Mouse (Mus musculus) lung, adult 2 months (tissue): ENCODE data around the gene Lce3e. TPM values are rescaled to one million over a fixed set of nuclear protein-coding genes. Genes with fewer than 3 reads are reported as not detected.

Source experiments
- DNase-seq: peaks from one replicate; pipeline ENCODE4 v3.0.0; 2022
- H3K4me1 ChIP-seq: fragments of 200-500 bp; 2 replicates; pipeline ENCODE4 v1.6.1; 2011; ENCODE audit warnings: low read length; ENCODE audit not compliant: control insufficient read depth, insufficient read depth
- H3K4me3 ChIP-seq: fragments of 200-500 bp; replicated peaks from 2 replicates; pipeline ENCODE3; 2011; ENCODE audit warnings: low read depth, mild to moderate bottlenecking, control low read depth, low read length; ENCODE audit errors: extremely low read depth
- CTCF ChIP-seq: fragments of 200-500 bp; IDR thresholded peaks from 2 replicates; pipeline ENCODE4 v1.5.1; 2011; ENCODE audit warnings: mild to moderate bottlenecking, low read length, control low read depth; ENCODE audit not compliant: insufficient read depth
- POLR2A ChIP-seq: fragments of 200-500 bp; IDR thresholded peaks from 2 replicates; pipeline ENCODE4 v1.6.1; 2011; ENCODE audit warnings: low read depth, mild to moderate bottlenecking, control low read depth, low read length, borderline replicate concordance; ENCODE audit errors: extremely low read depth
- WGBS: fragments of 180-500 bp; shearing (Covaris S2); methylation state at CpG from one replicate; pipeline ENCODE4 v1.1.7; 2018; 5-methylcytosine and 5-hydroxymethylcytosine counted together
- polyA plus RNA-seq: library from polyadenylated mRNA; depleted of rRNA; stranded (reverse); fragments of >200 nt; gene quantifications from 2 replicates; pipeline ENCODE4 v1.2.3, GENCODE M21; 2012; rRNA removed

Lce3e gene
- polyA plus RNA-seq, 1 experiment: 169 TPM

GRCm38 (mm10) chr3:93014378-93014801, 47.5 kb downstream of the Lce3e start:
- no peak for DNase-seq
- 1% methylated on average over 24 of the region's 24 CpGs for WGBS
- H3K4me1 ChIP-seq: no peaks in the 10 kb centered on the region
- TF ChIP-seq CTCF (no peak), POLR2A (no peak)
- no peak overlapping the region for H3K4me3 ChIP-seq

GRCm38 (mm10) chr3:93014871-93015270, 48.0 kb downstream of the Lce3e start:
- DNase-seq: no peak
- no peak overlapping the region for H3K4me3 ChIP-seq
- WGBS: 29% methylated on average over 5 of the region's 5 CpGs
- TF ChIP-seq POLR2A (no peak), CTCF (no peak)
- H3K4me1 ChIP-seq: no peaks in the 10 kb centered on the region

DNA sequence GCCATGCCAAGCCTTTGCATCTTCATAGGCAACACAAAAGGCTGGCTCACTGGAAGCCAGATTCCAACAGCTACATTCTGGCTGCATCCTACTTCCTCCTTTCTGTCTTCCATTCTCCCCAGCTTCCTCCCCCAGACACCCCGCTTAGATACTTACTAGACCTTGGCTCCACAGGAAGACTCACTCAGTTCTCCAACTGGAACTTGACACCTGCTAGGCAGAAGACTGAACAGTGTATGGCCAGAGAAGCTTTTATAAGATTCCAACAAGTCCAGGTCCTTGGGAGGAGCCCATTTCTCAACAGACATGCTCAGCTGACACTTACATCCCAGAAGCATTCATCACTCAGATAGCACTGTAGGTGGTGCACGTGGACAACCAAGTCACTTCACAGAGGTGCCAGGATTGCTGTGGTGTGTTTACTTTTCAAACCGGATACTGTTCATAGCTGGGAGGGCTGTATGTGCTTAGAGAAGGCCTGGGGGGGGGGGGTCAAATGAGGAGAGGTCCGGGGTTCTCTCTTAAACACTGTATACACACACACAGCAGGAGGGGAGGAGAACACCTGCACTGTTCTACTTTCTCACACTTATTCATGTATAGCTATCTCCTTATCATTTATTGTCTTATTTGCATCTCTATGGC, 48.7 kb downstream of the Lce3e start, which contains the start of gene Crct1:
Crct1 (minus strand) TSS at position 228 of the 645 bp plus-strand sequence.
- 24% methylated on average over 4 of the region's 4 CpGs for WGBS
- TF ChIP-seq POLR2A (no peak), CTCF (no peak)
- Histone ChIP-seq H3K4me3 (no peak within 1 kb of the TSS), H3K4me1 (no peaks in the 10 kb centered on the region)
- no peak for DNase-seq

Other genes starting within 250 kb of the Lce3e start
- 38.2 TPM in 1 of 2 replicates, not detected in the other for gene Lce1f, start 246.7 kb upstream of the Lce3e start, polyA plus RNA-seq
- gene Gm38119, start 228.0 kb upstream of the Lce3e start, polyA plus RNA-seq: 0.34 TPM in 1 of 2 replicates, not detected in the other
- 23.0 TPM in 1 of 2 replicates, not detected in the other for gene Lce1g, start 214.7 kb upstream of the Lce3e start, polyA plus RNA-seq
- gene Lce1h, start 202.0 kb upstream of the Lce3e start, polyA plus RNA-seq: 17.7 TPM in 1 of 2 replicates, not detected in the other
- gene Lce1i, start 188.2 kb upstream of the Lce3e start, polyA plus RNA-seq: 20.2 TPM in 1 of 2 replicates, not detected in the other
- 17.7 TPM in 1 of 2 replicates, not detected in the other for gene Lce1j, start 176.5 kb upstream of the Lce3e start, polyA plus RNA-seq
- gene Lce1k, start 159.2 kb upstream of the Lce3e start, polyA plus RNA-seq: 22.2 TPM in 1 of 2 replicates, not detected in the other
- gene Kprp, start 139.8 kb upstream of the Lce3e start, polyA plus RNA-seq: 22.9 TPM in 1 of 2 replicates, not detected in the other
- gene Lce1l, start 115.8 kb upstream of the Lce3e start, polyA plus RNA-seq: 20.4 TPM in 1 of 2 replicates, not detected in the other
- 4.0 TPM in 1 of 2 replicates, not detected in the other for gene 2310050C09Rik, start 96.8 kb upstream of the Lce3e start, polyA plus RNA-seq
- 285 TPM in 1 of 2 replicates, not detected in the other for gene Lce3a, start 40.8 kb upstream of the Lce3e start, polyA plus RNA-seq
- gene Lce3b, start 34.1 kb upstream of the Lce3e start, polyA plus RNA-seq: 311 TPM in 1 of 2 replicates, not detected in the other
- gene Lce3c, start 22.6 kb upstream of the Lce3e start, polyA plus RNA-seq: 361 TPM in 1 of 2 replicates, not detected in the other
- gene Lce3d, start 9.7 kb upstream of the Lce3e start, polyA plus RNA-seq: 64.5 TPM in 1 of 2 replicates, not detected in the other
- gene Lce3f, start 25.2 kb downstream of the Lce3e start, polyA plus RNA-seq: 237 TPM in 1 of 2 replicates, not detected in the other
- 273 TPM in 1 of 2 replicates, not detected in the other for gene Crct1, start 48.6 kb downstream of the Lce3e start, polyA plus RNA-seq
- gene Lce1m, start 52.0 kb downstream of the Lce3e start, polyA plus RNA-seq: 2.9 TPM in 1 of 2 replicates, not detected in the other
- not detected in 2 replicates for gene Gm4858, start 101.8 kb downstream of the Lce3e start, polyA plus RNA-seq
- gene Crnn, start 177.7 kb downstream of the Lce3e start, polyA plus RNA-seq: not detected in 2 replicates
- not detected in 2 replicates for gene Flg2, start 230.2 kb downstream of the Lce3e start, polyA plus RNA-seq